Mouse (Mus musculus) small intestine, adult 2 months (tissue): ENCODE data around the gene Tmprss3. TPM values are rescaled to one million over a fixed set of nuclear protein-coding genes. Genes with fewer than 3 reads are reported as not detected.

Experiments used
- H3K27ac ChIP-seq: fragments of 200-500 bp; 2 replicates; pipeline ENCODE4 v1.5.1; 2012; ENCODE audit warnings: low read depth, low read length, control low read depth, inconsistent platforms; ENCODE audit not compliant: insufficient read depth
- H3K27me3 ChIP-seq: fragments of 200-500 bp; 2 replicates; pipeline ENCODE4 v1.6.1; 2012; ENCODE audit warnings: mild to moderate bottlenecking, moderate library complexity, low read length, inconsistent platforms; ENCODE audit not compliant: control insufficient read depth, insufficient read depth
- H3K36me3 ChIP-seq: fragments of 200-500 bp; 2 replicates; pipeline ENCODE4 v1.6.1; 2012; ENCODE audit warnings: mild to moderate bottlenecking, low read length, control low read depth, inconsistent platforms; ENCODE audit not compliant: control insufficient read depth, insufficient read depth
- H3K4me1 ChIP-seq: fragments of 200-500 bp; 2 replicates; pipeline ENCODE4 v1.6.1; 2012; ENCODE audit warnings: low read length, inconsistent platforms, mixed read lengths; ENCODE audit not compliant: control insufficient read depth, insufficient read depth, insufficient read length
- H3K4me3 ChIP-seq: fragments of 200-500 bp; 2 replicates; pipeline ENCODE4 v1.5.1; 2012; ENCODE audit warnings: low read depth, mild to moderate bottlenecking, control low read depth, inconsistent platforms, low read length, moderate library complexity
- CTCF ChIP-seq: fragments of 200-500 bp; IDR thresholded peaks from 2 replicates; pipeline ENCODE4 v1.5.1; 2012; ENCODE audit warnings: low read depth, mild to moderate bottlenecking, control low read depth, inconsistent platforms, low read length, moderate library complexity, mixed read lengths; ENCODE audit not compliant: insufficient replicate concordance, insufficient read length; ENCODE audit errors: extremely low read depth
- POLR2A ChIP-seq: fragments of 200-500 bp; IDR thresholded peaks from 2 replicates; pipeline ENCODE4 v1.6.1; 2012; ENCODE audit warnings: low read depth, mild to moderate bottlenecking, control low read depth, inconsistent platforms, low read length, moderate library complexity
- WGBS: fragments of 180-500 bp; shearing (Covaris S2); methylation state at CpG from one replicate; pipeline ENCODE4 v1.1.7; 2018; 5-methylcytosine and 5-hydroxymethylcytosine counted together
- polyA plus RNA-seq: library from polyadenylated mRNA; depleted of rRNA; stranded (reverse); fragments of >200 nt; gene quantifications from 2 replicates; pipeline ENCODE4 v1.2.3, GENCODE M21; 2012

Gene Tmprss3
- polyA plus RNA-seq, 1 experiment, result not detected

DNA sequence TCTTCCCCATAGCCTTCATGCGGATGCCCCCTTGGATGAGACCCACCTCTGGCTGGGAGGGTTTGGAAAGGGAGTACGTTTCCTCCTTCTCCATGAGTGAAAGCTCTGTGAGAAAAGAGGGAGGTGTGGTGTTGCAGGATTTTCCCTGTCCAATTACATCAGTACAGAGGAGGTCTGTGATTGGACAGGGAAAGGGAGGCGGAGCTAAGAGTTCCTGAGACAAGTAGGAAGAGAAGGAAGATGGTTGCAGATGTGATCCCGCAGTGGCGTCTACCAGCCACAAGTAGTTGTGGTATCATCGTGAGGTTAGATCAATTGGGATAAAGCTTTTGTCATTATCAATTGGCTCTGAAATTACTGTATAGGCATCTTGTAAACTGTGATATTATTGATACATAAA is 40.9 kb downstream of the Tmprss3 start:
- no peaks in the 10 kb centered on the region for H3K36me3 ChIP-seq
- WGBS, result 87% methylated on average over 6 of the region's 6 CpGs

DNA sequence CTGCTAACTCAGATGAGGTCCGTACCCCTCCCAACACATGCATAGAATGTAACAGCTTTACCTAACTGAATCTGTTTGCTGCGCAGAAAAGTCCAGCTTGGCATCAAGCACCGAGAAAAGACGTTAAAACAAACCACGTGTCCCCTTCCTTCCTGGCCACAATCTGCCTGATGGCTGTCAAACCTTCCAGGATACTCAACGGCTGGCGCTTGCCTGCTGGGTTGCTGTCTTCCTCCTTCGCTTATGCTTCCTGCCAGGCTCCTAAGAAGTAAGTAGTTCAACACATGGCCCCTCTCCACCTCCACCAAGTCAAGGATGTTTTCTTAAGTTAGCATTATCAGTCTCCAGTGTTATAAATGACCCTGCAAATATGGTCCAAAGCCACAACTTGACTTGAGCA is 45.0 kb downstream of the Tmprss3 start:
- WGBS, result 66% methylated on average over 8 of the region's 8 CpGs
- Histone ChIP-seq H3K36me3 (no peaks in the 10 kb centered on the region), H3K4me3 (no peak overlapping the region), H3K4me1 (peaks cover 10% of the 10 kb centered on the region; the same call in 1 of the 2 replicates), H3K27me3 (no peaks in the 10 kb centered on the region), H3K27ac (no peak overlapping the region)
- TF ChIP-seq CTCF (no peak), POLR2A (no peak)

More for the DNA sequence above, 40.9 kb downstream of the Tmprss3 start:
- TF ChIP-seq CTCF (no peak), POLR2A (no peak)
- H3K4me1 ChIP-seq, result peaks cover 2% of the 10 kb centered on the region; the same call in 1 of the 2 replicates
- no peaks in the 10 kb centered on the region for H3K27me3 ChIP-seq
- H3K27ac ChIP-seq, result no peak overlapping the region
- no peak overlapping the region for H3K4me3 ChIP-seq

DNA sequence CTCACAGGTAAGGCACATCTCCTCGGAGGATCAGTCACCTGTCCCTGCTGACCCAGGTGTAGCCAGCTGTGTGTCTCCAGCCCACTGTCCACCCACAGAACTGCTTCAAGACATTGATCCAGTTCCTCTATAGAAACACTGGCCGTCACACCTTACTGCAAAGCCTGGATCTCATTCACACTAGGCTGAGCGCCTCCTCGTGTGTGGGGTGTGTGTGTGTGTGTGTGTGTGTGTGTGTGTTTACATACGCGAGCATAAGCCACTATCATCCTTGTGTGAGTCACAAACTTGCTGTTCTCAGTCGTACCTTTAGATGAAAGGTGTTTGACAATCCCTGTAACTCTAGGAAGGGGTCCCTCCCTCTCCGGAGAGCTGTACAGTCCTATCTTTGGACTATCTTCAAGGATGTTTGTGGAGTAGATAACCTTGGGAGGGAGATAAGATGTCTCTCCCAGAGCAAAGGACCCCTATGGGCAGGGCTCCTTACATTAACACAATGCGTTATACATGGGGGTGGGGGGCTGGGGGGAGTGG is 45.7 kb downstream of the Tmprss3 start:
- no peaks in the 10 kb centered on the region for H3K27me3 ChIP-seq
- peaks cover 10% of the 10 kb centered on the region; the same call in 1 of the 2 replicates for H3K4me1 ChIP-seq
- TF ChIP-seq POLR2A, result no peak
- no peak for TF ChIP-seq CTCF
- WGBS, result 42% methylated on average over 9 of the region's 9 CpGs
- H3K4me3 ChIP-seq, result no peak overlapping the region
- no peak overlapping the region for H3K27ac ChIP-seq
- no peaks in the 10 kb centered on the region for H3K36me3 ChIP-seq

DNA sequence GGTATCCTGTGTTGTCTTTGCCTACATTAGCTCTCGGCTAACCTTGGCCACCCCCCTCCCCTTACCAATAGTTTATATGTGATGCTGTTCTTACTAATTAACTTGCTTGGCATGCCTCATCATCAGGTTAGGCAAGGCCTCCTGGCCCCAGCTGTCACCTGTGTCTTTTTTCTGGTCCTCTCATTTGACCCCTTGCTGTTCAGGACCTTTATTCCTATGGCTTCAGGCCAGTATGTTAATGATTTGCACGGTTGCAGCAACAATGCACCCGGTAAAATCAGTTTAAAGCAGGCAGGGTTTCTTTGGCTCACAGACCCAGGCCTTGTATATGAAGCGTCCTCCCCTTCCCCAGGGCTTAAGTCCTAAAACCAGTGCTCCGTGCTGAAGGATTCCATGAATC is 46.3 kb downstream of the Tmprss3 start:
- Histone ChIP-seq H3K27me3 (no peaks in the 10 kb centered on the region), H3K4me3 (no peak overlapping the region), H3K27ac (no peak overlapping the region), H3K36me3 (no peaks in the 10 kb centered on the region), H3K4me1 (peaks cover 10% of the 10 kb centered on the region; the same call in 1 of the 2 replicates)
- 30% methylated on average over 5 of the region's 5 CpGs for WGBS
- no peak for TF ChIP-seq POLR2A
- TF ChIP-seq CTCF, result no peak

DNA sequence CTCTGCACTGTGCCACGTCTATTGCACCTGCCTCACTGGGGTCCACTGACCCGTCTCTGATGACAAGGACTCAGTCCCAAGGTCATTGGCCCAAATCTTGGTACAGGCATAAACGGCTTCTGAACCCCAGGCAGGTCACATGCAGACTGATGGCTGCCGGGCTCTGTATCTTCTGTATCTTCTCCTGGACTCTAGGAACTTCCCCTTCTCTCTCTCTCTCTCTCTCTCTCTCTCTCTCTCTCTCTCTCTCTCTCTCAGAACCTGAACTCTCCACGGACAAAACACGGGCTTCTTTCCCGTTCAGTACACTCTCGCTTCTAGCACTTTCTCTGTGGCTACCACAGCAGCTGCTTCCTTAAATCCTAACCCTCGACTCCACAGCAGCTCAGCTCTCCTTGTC is 52.8 kb downstream of the Tmprss3 start:
- H3K27ac ChIP-seq, result no peak overlapping the region
- H3K4me3 ChIP-seq, result no peak overlapping the region
- WGBS, result 75% methylated on average over 9 of the region's 9 CpGs
- TF ChIP-seq POLR2A, result no peak
- no peak for TF ChIP-seq CTCF
- no peaks in the 10 kb centered on the region for H3K27me3 ChIP-seq
- H3K36me3 ChIP-seq, result no peaks in the 10 kb centered on the region
- H3K4me1 ChIP-seq, result no peaks in the 10 kb centered on the region

DNA sequence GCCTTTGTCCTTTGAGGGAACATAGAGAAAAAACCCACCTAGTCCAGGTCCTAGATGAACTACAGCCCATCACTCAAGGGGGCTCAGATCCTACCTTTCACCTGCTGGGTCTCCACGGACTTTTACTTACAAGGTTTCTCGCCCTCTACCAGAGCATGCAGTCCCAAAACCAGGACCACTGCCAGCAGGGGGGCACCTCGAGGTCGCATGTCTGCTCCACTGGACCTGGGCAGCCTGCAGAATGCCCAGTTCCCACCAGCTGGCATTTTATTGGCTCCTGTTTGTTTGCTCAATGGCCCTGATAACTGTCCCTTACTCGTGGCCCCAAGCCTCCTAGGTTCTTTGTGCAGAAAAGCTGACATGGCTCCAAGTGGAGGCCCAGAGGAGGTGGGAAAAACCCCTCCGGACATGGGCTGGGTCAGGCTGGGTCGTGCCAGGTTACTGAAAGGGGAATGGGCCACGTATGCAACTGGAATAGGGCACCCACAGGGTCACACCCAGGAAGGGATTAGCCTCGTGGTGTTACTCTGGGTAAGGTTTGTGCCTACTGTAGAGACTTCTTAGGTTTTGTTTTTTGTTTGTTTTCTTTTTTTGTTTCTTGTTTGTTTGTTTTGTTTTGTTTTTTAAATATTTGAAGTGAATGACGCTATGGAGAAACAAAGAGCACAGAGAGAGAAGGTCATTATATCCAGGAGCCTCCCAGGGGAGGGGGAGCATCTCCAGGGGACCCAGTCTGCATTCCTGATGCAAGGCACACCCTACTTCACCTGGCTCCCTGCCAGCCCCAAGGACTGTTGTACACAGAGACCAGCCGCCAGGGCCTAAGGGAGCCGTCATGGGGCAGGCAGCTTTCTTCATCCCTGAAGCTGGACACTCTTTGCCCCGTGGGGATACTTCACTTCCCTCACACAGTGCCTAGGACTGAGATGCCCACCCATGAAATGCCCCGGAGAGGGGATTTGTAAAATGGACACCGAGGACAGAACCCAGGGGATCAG is 54.4 kb downstream of the Tmprss3 start, which contains the start of gene Tff2:
Gene Tff2, minus strand, starts transcription at position 243 of the 998 bp plus-strand sequence.
- no peak within 1 kb of the TSS for H3K27ac ChIP-seq
- 47% methylated on average over 15 of the region's 15 CpGs for WGBS

DNA sequence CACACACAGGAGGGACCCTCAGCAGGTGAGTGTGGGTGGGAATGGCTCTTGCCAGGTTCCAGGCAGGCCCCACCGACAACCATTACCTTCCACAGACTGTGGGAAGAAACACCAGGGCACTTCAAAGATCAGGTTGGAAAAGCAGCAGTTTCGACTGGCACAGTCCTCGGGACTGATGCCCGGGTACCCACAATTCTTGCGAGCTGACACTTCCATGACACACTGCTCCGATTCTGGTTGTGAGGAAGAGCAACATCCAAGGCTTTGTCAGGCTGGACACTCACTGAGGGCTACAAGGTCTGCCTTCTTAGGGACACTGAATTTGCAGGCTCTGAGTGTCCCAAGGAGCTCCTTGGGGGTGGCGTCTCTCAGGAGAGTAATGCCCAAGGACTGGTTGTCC is 56.7 kb downstream of the Tmprss3 start:
- TF ChIP-seq CTCF, result no peak
- no peak for TF ChIP-seq POLR2A
- H3K4me1 ChIP-seq, result no peaks in the 10 kb centered on the region
- H3K27ac ChIP-seq, result no peak overlapping the region
- 85% methylated on average over 7 of the region's 7 CpGs for WGBS
- H3K4me3 ChIP-seq, result no peak overlapping the region
- no peaks in the 10 kb centered on the region for H3K36me3 ChIP-seq
- no peaks in the 10 kb centered on the region for H3K27me3 ChIP-seq

More for the DNA sequence above, 54.4 kb downstream of the Tmprss3 start, which contains the start of gene Tff2:
- no peaks in the 10 kb centered on the region for H3K27me3 ChIP-seq
- H3K4me3 ChIP-seq, result no peak within 1 kb of the TSS
- H3K36me3 ChIP-seq, result no peaks in the 10 kb centered on the region
- H3K4me1 ChIP-seq, result no peaks in the 10 kb centered on the region
- no peak for TF ChIP-seq POLR2A
- TF ChIP-seq CTCF, result no peak
